Mouse (Mus musculus) MEL (cell line): ENCODE data around the gene Igf2r. TPM values are rescaled to one million over a fixed set of nuclear protein-coding genes. Genes with fewer than 3 reads are reported as not detected.

ENCODE experiments used
- DNase-seq: peaks from one replicate; pipeline ENCODE4 v3.0.0; 2011; ENCODE audit warnings: low read depth, low spot score
- H3K27ac ChIP-seq: 2 replicates; pipeline ENCODE4 v1.5.1; 2012; ENCODE audit warnings: low read depth, mild to moderate bottlenecking, control low read depth, low read length, moderate library complexity; ENCODE audit not compliant: control insufficient read depth
- H3K27me3 ChIP-seq, 2 experiments: fragments of 150-350 bp in 1 of 2; sonication (generic) in 1 of 2; 2 replicates each; pipeline ENCODE4 v1.6.1; 2012; ENCODE audit warnings: low read length in 2 of 2, mild to moderate bottlenecking in 2 of 2, improper control_type of control experiment in 1 of 2, moderate library complexity in 1 of 2; ENCODE audit not compliant: insufficient read depth in 2 of 2, control insufficient read depth in 1 of 2
- H3K36me3 ChIP-seq, 2 experiments: 2 replicates each; pipeline ENCODE4 v1.6.1; 2012 to 2014; ENCODE audit warnings: low read length in 2 of 2, improper control_type of control experiment in 1 of 2, inconsistent platforms in 1 of 2, mild to moderate bottlenecking in 1 of 2; ENCODE audit not compliant: insufficient read depth in 2 of 2, control insufficient read depth in 1 of 2
- H3K4me1 ChIP-seq, 2 experiments: fragments of 150-350 bp in 1 of 2; sonication (generic) in 1 of 2; 2 replicates each; pipeline ENCODE4 v1.6.1; 2012; ENCODE audit warnings: low read length in 2 of 2, improper control_type of control experiment in 1 of 2, mild to moderate bottlenecking in 1 of 2; ENCODE audit not compliant: insufficient read depth in 2 of 2, control insufficient read depth in 1 of 2
- H3K4me3 ChIP-seq, 2 experiments: fragments of 150-350 bp in 1 of 2; sonication (generic) in 1 of 2; 2 replicates each; pipeline ENCODE4 v1.5.1; 2012; ENCODE audit warnings: low read depth in 2 of 2, low read length in 2 of 2, mild to moderate bottlenecking in 2 of 2, moderate library complexity in 2 of 2, control low read depth in 1 of 2, improper control_type of control experiment in 1 of 2; ENCODE audit not compliant: control insufficient read depth in 1 of 2, insufficient read depth in 1 of 2
- H3K79me2 ChIP-seq: 2 replicates; pipeline ENCODE4 v1.6.1; 2012; ENCODE audit warnings: mild to moderate bottlenecking, low read length, moderate library complexity; ENCODE audit not compliant: control insufficient read depth, poor library complexity, insufficient read depth
- H3K9ac ChIP-seq: 2 replicates; pipeline ENCODE4 v1.6.1; 2012; ENCODE audit warnings: low read depth, mild to moderate bottlenecking, control low read depth, low read length, moderate library complexity; ENCODE audit not compliant: control insufficient read depth, poor library complexity, severe bottlenecking
- H3K9me3 ChIP-seq: fragments of 150-350 bp; sonication (generic); replicated peaks from 2 replicates; pipeline ENCODE4 v1.6.1; 2012; ENCODE audit warnings: mild to moderate bottlenecking, low read length, improper control_type of control experiment, moderate library complexity; ENCODE audit not compliant: insufficient read depth
- BHLHE40 ChIP-seq: IDR thresholded peaks from 2 replicates; pipeline ENCODE4 v1.6.1; 2012; ENCODE audit warnings: low read depth, mild to moderate bottlenecking, inconsistent platforms, low read length, improper control_type of control experiment, borderline replicate concordance
- CHD1 ChIP-seq: IDR thresholded peaks from 2 replicates; pipeline ENCODE4 v1.6.1; 2012; ENCODE audit warnings: low read depth, mild to moderate bottlenecking, inconsistent platforms, low read length, improper control_type of control experiment
- CTCF ChIP-seq, 3 experiments: IDR thresholded peaks in 2 of 3; conservative IDR thresholded peaks in 1 of 3; 2 replicates each; pipeline ENCODE4 v1.5.1; 2011 to 2012; ENCODE audit warnings: low read length in 3 of 3, low read depth in 2 of 3, mild to moderate bottlenecking in 2 of 3, improper control_type of control experiment in 1 of 3, inconsistent platforms in 1 of 3, mixed read lengths in 1 of 3, moderate library complexity in 1 of 3; ENCODE audit not compliant: control insufficient read depth in 1 of 3, insufficient read depth in 1 of 3, poor library complexity in 1 of 3, severe bottlenecking in 1 of 3
- E2F4 ChIP-seq: IDR thresholded peaks from 2 replicates; pipeline ENCODE4 v1.6.1; 2011; ENCODE audit warnings: low read depth, low read length, improper control_type of control experiment, borderline replicate concordance
- ELF1 ChIP-seq: IDR thresholded peaks from 2 replicates; pipeline ENCODE4 v1.6.1; 2014; ENCODE audit warnings: low read depth, mild to moderate bottlenecking, inconsistent platforms, low read length, improper control_type of control experiment, moderate library complexity
- ETS1 ChIP-seq: IDR thresholded peaks from 2 replicates; pipeline ENCODE4 v1.6.1; 2012; ENCODE audit warnings: low read depth, mild to moderate bottlenecking, inconsistent platforms, low read length, improper control_type of control experiment, moderate library complexity
- GABPA ChIP-seq: IDR thresholded peaks from 2 replicates; pipeline ENCODE4 v1.6.1; 2012; ENCODE audit warnings: low read depth, mild to moderate bottlenecking, inconsistent platforms, low read length, improper control_type of control experiment, moderate library complexity
- JUND ChIP-seq: IDR thresholded peaks from 2 replicates; pipeline ENCODE4 v1.6.1; 2011; ENCODE audit warnings: low read depth, mild to moderate bottlenecking, improper control_type of control experiment, low read length
- MAFK ChIP-seq: IDR thresholded peaks from 2 replicates; pipeline ENCODE4 v1.6.1; 2011; ENCODE audit warnings: low read depth, mild to moderate bottlenecking, low read length, improper control_type of control experiment, borderline replicate concordance
- MAX ChIP-seq: IDR thresholded peaks from 2 replicates; pipeline ENCODE4 v1.6.1; 2011; ENCODE audit warnings: low read length, improper control_type of control experiment
- MYB ChIP-seq: IDR thresholded peaks from 2 replicates; pipeline ENCODE4 v1.6.1; 2011; ENCODE audit warnings: mild to moderate bottlenecking, low read depth, low read length, improper control_type of control experiment
- MYC ChIP-seq: IDR thresholded peaks from 2 replicates; pipeline ENCODE4 v1.6.1; 2011; ENCODE audit warnings: low read depth, mild to moderate bottlenecking, low read length, improper control_type of control experiment, moderate library complexity
- NRF1 ChIP-seq: IDR thresholded peaks from 2 replicates; pipeline ENCODE4 v1.6.1; 2014; ENCODE audit warnings: low read depth, mild to moderate bottlenecking, inconsistent platforms, low read length, improper control_type of control experiment, moderate library complexity; ENCODE audit not compliant: poor library complexity, insufficient read depth, severe bottlenecking
- POLR2AphosphoS2 ChIP-seq: IDR thresholded peaks from 2 replicates; pipeline ENCODE4 v1.6.1; 2011; ENCODE audit warnings: low read length, improper control_type of control experiment
- POLR2AphosphoS5 ChIP-seq: IDR thresholded peaks from 2 replicates; pipeline ENCODE4 v1.6.1; 2012; ENCODE audit warnings: low read depth, borderline replicate concordance, mild to moderate bottlenecking, inconsistent platforms, low read length, moderate library complexity, mixed read lengths
- SMC3 ChIP-seq: IDR thresholded peaks from 2 replicates; pipeline ENCODE4 v1.6.1; 2011; ENCODE audit warnings: low read depth, low read length, improper control_type of control experiment
- TAL1 ChIP-seq: IDR thresholded peaks from 2 replicates; pipeline ENCODE4 v1.6.1; 2012; ENCODE audit warnings: mild to moderate bottlenecking, inconsistent platforms, low read length, moderate library complexity, mixed read lengths
- UBTF ChIP-seq: IDR thresholded peaks from 2 replicates; pipeline ENCODE4 v1.6.1; 2012; ENCODE audit warnings: low read depth, mild to moderate bottlenecking, inconsistent platforms, low read length, improper control_type of control experiment, moderate library complexity, borderline replicate concordance; ENCODE audit not compliant: insufficient read depth
- USF2 ChIP-seq, 2 experiments: IDR thresholded peaks; 2 replicates each; pipeline ENCODE4 v1.6.1; 2011 to 2012; ENCODE audit warnings: improper control_type of control experiment in 2 of 2, low read length in 2 of 2, borderline replicate concordance in 1 of 2, inconsistent platforms in 1 of 2, low read depth in 1 of 2, mild to moderate bottlenecking in 1 of 2; ENCODE audit not compliant: insufficient read depth in 1 of 2
- ZC3H11A ChIP-seq: IDR thresholded peaks from 2 replicates; pipeline ENCODE4 v1.6.1; 2012; ENCODE audit warnings: low read depth, mild to moderate bottlenecking, inconsistent platforms, low read length, improper control_type of control experiment
- ZNF384 ChIP-seq: IDR thresholded peaks from 2 replicates; pipeline ENCODE4 v1.6.1; 2012; ENCODE audit warnings: low read depth, mild to moderate bottlenecking, inconsistent platforms, low read length, improper control_type of control experiment
- polyA plus RNA-seq, 2 experiments: library from polyadenylated mRNA; stranded (reverse) in 1 of 2; unstranded in 1 of 2; fragments of >175 nt in 1 of 2; fragments of >200 nt in 1 of 2; gene quantifications; 2 replicates each; pipeline versions ENCODE4 v1.2.1 to v1.2.4; 2012; ENCODE audit warnings: low replicate concordance in 2 of 2, low read depth in 1 of 2; ENCODE audit not compliant: insufficient read length in 2 of 2, insufficient read depth in 1 of 2, missing spikeins in 1 of 2
- total RNA-seq: library from RNA; depleted of rRNA; stranded (reverse); fragments of 300-350 nt; gene quantifications from 2 replicates; pipeline ENCODE4 v1.2.3, GENCODE M21; 2012

Igf2r gene
- total and polyA plus RNA-seq, 3 experiments = 18.0 to 21.7 (median 18.3) TPM

GRCm38 (mm10) chr17:12745761-12746160 lies 23.7 kb downstream of the Igf2r start (continued):
- TF ChIP-seq GABPA = no peak

- DNase-seq = no peak
- H3K9ac ChIP-seq = no peak overlapping the region
- H3K36me3 ChIP-seq = peaks cover 2 to 13% of the 10 kb centered on the region in 2 experiments
- no peak overlapping the region for H3K27ac ChIP-seq
- H3K9me3 ChIP-seq = no peaks in the 10 kb centered on the region
- H3K4me3 ChIP-seq = no peak overlapping the region
- peaks cover 14 to 16% of the 10 kb centered on the region in 2 experiments for H3K4me1 ChIP-seq
- no peaks in the 10 kb centered on the region for H3K79me2 ChIP-seq
- TF ChIP-seq NRF1 (no peak), ZNF384 (no peak), CHD1 (no peak), MYB (no peak), JUND (no peak), CTCF (IDR thresholded peaks at IDR 0.05 in 2 of 3, conservative IDR thresholded peaks at IDR 0.05 in 1 of 3; ENCODE audit: control insufficient read depth in 1 of 3, insufficient read depth in 1 of 3, low read depth in 2 of 3, low read length in 3 of 3, poor library complexity in 1 of 3, severe bottlenecking in 1 of 3) (no peak), E2F4 (no peak), UBTF (no peak), ELF1 (no peak), POLR2AphosphoS2 (no peak), SMC3 (no peak), BHLHE40 (no peak), ZC3H11A (no peak), POLR2AphosphoS5 (no peak)
- TF ChIP-seq, all 39 proteins: peak for 0
- no peaks in the 10 kb centered on the region for H3K27me3 ChIP-seq
These were observed 25.4 kb downstream of the Igf2r start for GRCm38 (mm10) chr17:12744071-12744470.

- no peaks in the 10 kb centered on the region for H3K9me3 ChIP-seq
- no peak overlapping the region for H3K9ac ChIP-seq
- TF ChIP-seq TAL1 (no peak), BHLHE40 (no peak), ZNF384 (no peak), USF2 (IDR thresholded peaks at IDR 0.05; ENCODE audit: borderline replicate concordance in 1 of 2, insufficient read depth in 1 of 2, low read depth in 1 of 2, low read length in 2 of 2) (no peak), CHD1 (no peak), MAFK (no peak), MYC (no peak), JUND (no peak), ETS1 (no peak), MYB (no peak), MAX (no peak), NRF1 (no peak)
- H3K79me2 ChIP-seq = no peaks in the 10 kb centered on the region
- DNase-seq = no peak
- no peaks in the 10 kb centered on the region for H3K27me3 ChIP-seq
- peaks cover 2 to 13% of the 10 kb centered on the region in 2 experiments for H3K36me3 ChIP-seq
- H3K4me1 ChIP-seq = peaks cover 14 to 16% of the 10 kb centered on the region in 2 experiments
- H3K4me3 ChIP-seq = no peak overlapping the region
- H3K27ac ChIP-seq = no peak overlapping the region
These were observed 27.1 kb downstream of the Igf2r start for GRCm38 (mm10) chr17:12742151-12742908.
